Mouse (Mus musculus): Measurements from ENCODE around the gene Hamp.

DNA sequence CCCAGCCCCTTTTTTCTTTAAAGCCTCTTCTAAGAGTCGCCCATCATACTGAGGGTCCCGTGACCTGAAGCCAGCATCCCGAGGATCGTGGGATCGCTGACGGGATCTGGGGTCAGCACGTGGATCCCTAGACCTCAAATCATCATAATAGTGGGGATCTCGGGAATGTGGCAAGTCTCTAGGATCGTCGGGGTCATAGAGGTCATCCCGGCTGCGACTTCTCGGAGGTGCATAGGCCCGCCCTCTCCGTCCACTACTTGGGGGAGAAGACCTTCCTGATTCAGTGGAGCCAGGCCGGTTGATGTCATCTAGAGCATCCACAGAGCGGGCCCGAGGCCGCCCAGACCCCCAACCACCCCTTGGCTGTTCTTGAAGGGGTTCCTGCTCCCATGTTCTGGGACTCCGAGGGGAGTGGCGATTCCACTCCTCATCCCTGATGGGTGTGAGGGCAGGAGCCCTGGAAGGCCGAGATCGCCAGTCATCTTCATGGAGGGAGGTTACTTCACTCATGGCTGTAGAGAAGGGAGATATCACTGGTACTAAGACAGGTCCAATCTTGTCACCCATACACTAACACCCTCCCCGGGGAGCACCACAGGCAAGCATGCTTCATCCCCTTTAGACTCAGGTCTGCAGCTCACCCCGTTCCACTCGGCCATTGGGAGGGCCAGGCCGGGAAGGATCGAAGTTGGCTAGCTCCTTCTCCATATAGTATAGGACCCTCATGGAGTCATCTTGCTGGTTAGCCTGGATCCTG lies 14.5 kb upstream of the Hamp start:
- TF ChIP-seq ZNF384 (IDR thresholded peaks at IDR 0.05; ENCODE audit: low read depth, low read length) (no peak), ZC3H11A (IDR thresholded peaks at IDR 0.05; ENCODE audit: borderline replicate concordance, low read depth, low read length) (no peak)
